Mouse (Mus musculus) thymus, adult 2 months (tissue): ENCODE data around the gene Creb3l1.

Experiments
- CTCF ChIP-seq: fragments of 200-500 bp; IDR thresholded peaks from 2 replicates; pipeline ENCODE4 v1.5.1; 2012; ENCODE audit warnings: mild to moderate bottlenecking, control low read depth, low read length, moderate library complexity, borderline replicate concordance; ENCODE audit not compliant: control insufficient read depth, poor library complexity, insufficient read depth; ENCODE audit errors: extremely low read depth
- POLR2A ChIP-seq: fragments of 200-500 bp; IDR thresholded peaks from 2 replicates; pipeline ENCODE4 v1.6.1; 2012; ENCODE audit warnings: mild to moderate bottlenecking, low read length, control low read depth, moderate library complexity; ENCODE audit not compliant: control insufficient read depth, poor library complexity, insufficient read depth; ENCODE audit errors: extremely low read depth

GRCm38 (mm10) chr2:91986071-91986470 lies 38.2 kb downstream of the Creb3l1 start:
- TF ChIP-seq CTCF (peak; percentile 20; the same call in 1 of the 2 replicates), POLR2A (no peak)
